Mouse (Mus musculus) liver, adult (tissue): Measurements from ENCODE around the gene Slfn14.

Experiments used
- GATA4 ChIP-seq: IDR thresholded peaks from 2 replicates; pipeline ENCODE4 v1.6.1; 2014; ENCODE audit warnings: mild to moderate bottlenecking, low read length; ENCODE audit not compliant: insufficient replicate concordance

The Slfn14 gene

GRCm38 (mm10) chr11:83292251-83292587 is 5.7 kb upstream of the Slfn14 start:
- TF ChIP-seq GATA4, result no peak

GRCm38 (mm10) chr11:83291375-83292250 is 5.1 kb upstream of the Slfn14 start:
- TF ChIP-seq GATA4, result peak; percentile 34; the same call in 1 of the 2 replicates

GRCm38 (mm10) chr11:83289633-83290032 is 3.1 kb upstream of the Slfn14 start:
- no peak for TF ChIP-seq GATA4

GRCm38 (mm10) chr11:83289036-83289435 is 2.5 kb upstream of the Slfn14 start:
- TF ChIP-seq GATA4, result no peak

- TF ChIP-seq GATA4, result no peak
Measured at GRCm38 (mm10) chr11:83285627-83286026, 899 bp downstream of the Slfn14 start.

- TF ChIP-seq GATA4, result no peak
Measured at GRCm38 (mm10) chr11:83282084-83282483, 4.4 kb downstream of the Slfn14 start.

- no peak for TF ChIP-seq GATA4
Measured at GRCm38 (mm10) chr11:83279691-83280090, 6.8 kb downstream of the Slfn14 start.

GRCm38 (mm10) chr11:83279024-83279423 is 7.5 kb downstream of the Slfn14 start:
- no peak for TF ChIP-seq GATA4

- no peak for TF ChIP-seq GATA4
Measured at GRCm38 (mm10) chr11:83276251-83276650, 10.3 kb downstream of the Slfn14 start.

- TF ChIP-seq GATA4, result no peak
Measured at GRCm38 (mm10) chr11:83271951-83272843, 14.3 kb downstream of the Slfn14 start.

- TF ChIP-seq GATA4, result peak; percentile 65; the same call in 1 of the 2 replicates
Measured at GRCm38 (mm10) chr11:83271151-83271950, 15.2 kb downstream of the Slfn14 start.

- TF ChIP-seq GATA4, result no peak
Measured at GRCm38 (mm10) chr11:83270842-83271150, 15.7 kb downstream of the Slfn14 start.

- no peak for TF ChIP-seq GATA4
Measured at GRCm38 (mm10) chr11:83263146-83263545, 23.4 kb downstream of the Slfn14 start.

- TF ChIP-seq GATA4, result no peak
Measured at GRCm38 (mm10) chr11:83262673-83263072, 23.9 kb downstream of the Slfn14 start.

- no peak for TF ChIP-seq GATA4
Measured at GRCm38 (mm10) chr11:83239811-83240210, 46.7 kb downstream of the Slfn14 start.
